ENCODE assay signal across 8 mouse cellular contexts in the genomic region with DNA sequence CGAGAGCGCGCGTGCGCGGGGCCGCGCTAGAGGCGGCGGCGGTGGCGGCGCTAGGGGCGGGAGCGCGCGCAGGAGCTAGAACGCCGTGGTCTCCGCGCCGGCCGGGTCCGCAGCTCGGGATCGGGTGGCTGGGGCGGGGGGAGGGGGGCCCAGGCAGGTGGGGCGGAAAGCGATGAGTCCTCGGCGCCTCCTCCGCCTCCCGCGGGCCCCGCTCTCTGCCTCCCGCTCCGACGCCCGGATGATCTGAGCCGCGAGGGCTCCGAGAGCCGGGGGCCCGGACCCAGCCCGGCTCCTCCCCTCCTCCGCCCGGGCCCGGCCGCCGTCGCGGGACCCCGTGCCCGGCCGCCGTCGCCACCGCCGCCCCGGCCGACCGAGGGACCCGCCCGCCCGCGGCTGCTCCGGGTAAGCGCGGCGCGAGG. TPM values are rescaled to one million over a fixed set of nuclear protein-coding genes. Genes with fewer than 3 reads are reported as not detected.
DNase-seq lines count a peak whose midpoint lies in the region; ATAC-seq and TF ChIP-seq lines count a peak whose summit lies in the region.

No protein-coding gene starts in this region.

- H3K4me3 ChIP-seq in kidney, postnatal 0 days (replicated peaks; ENCODE audit: low read depth, low read length) = peak overlapping the region; percentile 94
- peak overlapping the region; percentile 95 for H3K4me3 ChIP-seq in brown adipose tissue, adult 24 weeks (ENCODE audit: insufficient read depth, low read depth, low read length)
- peak overlapping the region; percentile 95 for H3K4me3 ChIP-seq in hindbrain, embryonic 14.5 days (replicated peaks; ENCODE audit: low read length)
- peak overlapping the region; percentile 89 for H3K4me3 ChIP-seq in midbrain, embryonic 14.5 days (replicated peaks; ENCODE audit: low read depth, low read length)

- peak overlapping the region; percentile 88 for H3K4me2 ChIP-seq in kidney, postnatal 0 days (ENCODE audit: low read length)
- H3K4me2 ChIP-seq in hindbrain, embryonic 14.5 days (replicated peaks) = peak overlapping the region; percentile 84
- peak overlapping the region; percentile 72 for H3K4me2 ChIP-seq in midbrain, embryonic 14.5 days (ENCODE audit: low read length)

- DNase-seq in kidney, postnatal 0 days (ENCODE audit: low spot score) = no peak
- DNase-seq in kidney, postnatal 10 days = no peak
- DNase-seq in hindbrain, embryonic 14.5 days (ENCODE audit: low spot score) = no peak
- DNase-seq in midbrain, embryonic 14.5 days = no peak
- DNase-seq in cerebellum, adult 9-10 months = no peak
- DNase-seq in spleen, postnatal 14 days (ENCODE audit: low spot score in 2 of 2) = no peak

- peak; percentile 75 for ATAC-seq in kidney, postnatal 0 days (replicated peaks; ENCODE audit: low FRiP score, low read depth)
- peak; percentile 80 for ATAC-seq in hindbrain, embryonic 14.5 days (ENCODE audit: low FRiP score)
- no peak; the same call in 1 of the 2 replicates for ATAC-seq in midbrain, embryonic 14.5 days (ENCODE audit: low FRiP score, low TSS enrichment)
- ATAC-seq in megakaryocyte progenitor cell, adult 5-6 weeks (replicated peaks; ENCODE audit: poor library complexity) = no peak; the same call in 1 of the 2 replicates

- H3K4me1 ChIP-seq in kidney, postnatal 0 days (replicated peaks; ENCODE audit: insufficient read depth, low read length) = peaks cover 10% of the 10 kb centered on the region
- H3K4me1 ChIP-seq in brown adipose tissue, adult 24 weeks (ENCODE audit: control insufficient read depth, insufficient read depth, insufficient read length, low read length) = peaks cover 2% of the 10 kb centered on the region
- peaks cover 25% of the 10 kb centered on the region for H3K4me1 ChIP-seq in hindbrain, embryonic 14.5 days (replicated peaks; ENCODE audit: control insufficient read depth, insufficient read depth, low read length)
- peaks cover 27% of the 10 kb centered on the region for H3K4me1 ChIP-seq in midbrain, embryonic 14.5 days (ENCODE audit: control insufficient read depth, insufficient read depth, low read length)

- 1% methylated on average over 38 of the region's 71 CpGs for WGBS in kidney, postnatal 0 days
- 0% methylated on average over 19 of the region's 71 CpGs for WGBS in hindbrain, embryonic 14.5 days
- under 1% methylated on average over 29 of the region's 71 CpGs for WGBS in midbrain, embryonic 14.5 days

- no peaks in the 10 kb centered on the region for H3K27me3 ChIP-seq in kidney, postnatal 0 days (ENCODE audit: insufficient read depth, low read length)
- H3K27me3 ChIP-seq in hindbrain, embryonic 14.5 days (ENCODE audit: control insufficient read depth, insufficient read depth, low read length) = no peaks in the 10 kb centered on the region
- H3K27me3 ChIP-seq in midbrain, embryonic 14.5 days (ENCODE audit: control insufficient read depth, insufficient read depth, low read length) = no peaks in the 10 kb centered on the region

- peak overlapping the region; percentile 99 for H3K27ac ChIP-seq in kidney, postnatal 0 days
- H3K27ac ChIP-seq in brown adipose tissue, adult 24 weeks (replicated peaks; ENCODE audit: low read depth, low read length) = peak overlapping the region; percentile 78
- H3K27ac ChIP-seq in hindbrain, embryonic 14.5 days = peak overlapping the region; percentile 99
- peak overlapping the region; percentile 99 for H3K27ac ChIP-seq in midbrain, embryonic 14.5 days (replicated peaks; ENCODE audit: low read depth, low read length)

- TF ChIP-seq CTCF in kidney, postnatal 0 days (IDR thresholded peaks at IDR 0.05; ENCODE audit: low read depth) = no peak

- H3K36me3 ChIP-seq in kidney, postnatal 0 days (ENCODE audit: insufficient read depth, low read length) = no peaks in the 10 kb centered on the region
- H3K36me3 ChIP-seq in hindbrain, embryonic 14.5 days (replicated peaks; ENCODE audit: control insufficient read depth, insufficient read depth) = no peaks in the 10 kb centered on the region
- no peaks in the 10 kb centered on the region for H3K36me3 ChIP-seq in midbrain, embryonic 14.5 days (ENCODE audit: control insufficient read depth, insufficient read depth, low read length)

- H3K9me3 ChIP-seq in kidney, postnatal 0 days (replicated peaks; ENCODE audit: low read length) = no peaks in the 10 kb centered on the region
- no peaks in the 10 kb centered on the region for H3K9me3 ChIP-seq in hindbrain, embryonic 14.5 days (ENCODE audit: control insufficient read depth, low read length)
- no peaks in the 10 kb centered on the region for H3K9me3 ChIP-seq in midbrain, embryonic 14.5 days (ENCODE audit: control insufficient read depth, low read length)

- peak overlapping the region; percentile 100 for H3K9ac ChIP-seq in kidney, postnatal 0 days (ENCODE audit: low read depth, low read length)
- H3K9ac ChIP-seq in hindbrain, embryonic 14.5 days = peak overlapping the region; percentile 99
- peak overlapping the region; percentile 99 for H3K9ac ChIP-seq in midbrain, embryonic 14.5 days (replicated peaks; ENCODE audit: low read length)

RNA-seq across cellular contexts. Expression of a gene that starts 4.0 kb away (rescaled TPM):
- 52.6 and 53.5 TPM in 2 replicates for polyA plus RNA-seq in kidney, postnatal 0 days (2015; fragmentation: Nextera tagmentation; extraction: Ambion mirVana)
- polyA plus RNA-seq in brown adipose tissue, adult 24 weeks (2012; ENCODE audit: insufficient read depth, insufficient read length, missing spikeins) = 216 and 221 TPM in 2 replicates
- polyA plus RNA-seq in hindbrain, embryonic 14.5 days (2014; fragmentation: Nextera tagmentation; extraction: Ambion mirVana) = 109 and 125 TPM in 2 replicates
- 92.8 and 108 TPM in 2 replicates for polyA plus RNA-seq in midbrain, embryonic 14.5 days (2014; fragmentation: Nextera tagmentation; extraction: Ambion mirVana)
- 53.5 and 54.8 TPM in 2 replicates for total RNA-seq in megakaryocyte progenitor cell, adult 5-6 weeks (2015)
- total RNA-seq in megakaryocyte progenitor cell, adult 5-6 weeks (2017) = 81.4 and 94.7 TPM in 2 replicates

Comparison
In these comparisons a context has a peak if more than half of its experiments do, and no peak if none do; other contexts are left out.
1. ATAC-seq: peak in kidney, postnatal 0 days (single experiment) and hindbrain, embryonic 14.5 days (single experiment); none in midbrain, embryonic 14.5 days (single experiment) and megakaryocyte progenitor cell, adult 5-6 weeks (single experiment).
2. Peak in every context shown above with its lines, with median percentiles within 50 percentile points of each other: H3K27ac ChIP-seq, H3K4me2 ChIP-seq, H3K4me3 ChIP-seq and H3K9ac ChIP-seq.